Mouse (Mus musculus) spleen, adult 2 months (tissue): ENCODE data around the gene Dnah11. TPM values are rescaled to one million over a fixed set of nuclear protein-coding genes. Genes with fewer than 3 reads are reported as not detected.

ENCODE experiments used
- DNase-seq, 2 experiments: peaks; one replicate each; pipeline versions ENCODE4 v3.0.0 to v3.0.0-alpha.2; 2012 to 2021; ENCODE audit warnings: low spot score in 2 of 2, low read depth in 1 of 2
- H3K27ac ChIP-seq: fragments of 200-500 bp; 2 replicates; pipeline ENCODE4 v1.5.1; 2012; ENCODE audit warnings: low read length, inconsistent platforms; ENCODE audit not compliant: insufficient read depth
- H3K27me3 ChIP-seq: fragments of 200-500 bp; 2 replicates; pipeline ENCODE4 v1.6.1; 2012; ENCODE audit warnings: mild to moderate bottlenecking, moderate library complexity, low read length, inconsistent platforms; ENCODE audit not compliant: control insufficient read depth, insufficient read depth
- H3K36me3 ChIP-seq: fragments of 200-500 bp; 2 replicates; pipeline ENCODE4 v1.6.1; 2012; ENCODE audit warnings: mild to moderate bottlenecking, low read length, inconsistent platforms; ENCODE audit not compliant: control insufficient read depth, insufficient read depth
- H3K4me1 ChIP-seq: fragments of 200-500 bp; 2 replicates; pipeline ENCODE4 v1.6.1; 2011; ENCODE audit warnings: inconsistent platforms; ENCODE audit not compliant: control insufficient read depth, insufficient read depth, insufficient read length
- H3K4me3 ChIP-seq: fragments of 200-500 bp; 2 replicates; pipeline ENCODE4 v1.5.1; 2011; ENCODE audit warnings: mild to moderate bottlenecking, inconsistent platforms; ENCODE audit not compliant: insufficient read depth, insufficient read length; ENCODE audit errors: extremely low read depth
- CTCF ChIP-seq: fragments of 200-500 bp; IDR thresholded peaks from 2 replicates; pipeline ENCODE4 v1.5.1; 2011; ENCODE audit warnings: mild to moderate bottlenecking, inconsistent platforms; ENCODE audit not compliant: insufficient read depth, insufficient read length, insufficient replicate concordance; ENCODE audit errors: extremely low read depth
- POLR2A ChIP-seq: fragments of 200-500 bp; IDR thresholded peaks from 2 replicates; pipeline ENCODE4 v1.6.1; 2011; ENCODE audit warnings: low read depth, low read length, inconsistent platforms
- WGBS: fragments of 180-500 bp; shearing (Covaris S2); methylation state at CpG from one replicate; pipeline ENCODE4 v1.1.7; 2018; 5-methylcytosine and 5-hydroxymethylcytosine counted together
- polyA plus RNA-seq: library from polyadenylated mRNA; depleted of rRNA; stranded (reverse); fragments of >200 nt; gene quantifications from 2 replicates; pipeline ENCODE4 v1.2.3, GENCODE M21; 2012

The Dnah11 gene
- polyA plus RNA-seq, 1 experiment = 0.01 TPM

GRCm38 (mm10) chr12:117884627-117885026, 314.2 kb downstream of the Dnah11 start:
- TF ChIP-seq POLR2A (no peak), CTCF (no peak)
- no peak overlapping the region for H3K27ac ChIP-seq
- 88% methylated on average over 2 of the region's 2 CpGs for WGBS
- H3K4me3 ChIP-seq = no peak overlapping the region
- H3K36me3 ChIP-seq = no peaks in the 10 kb centered on the region
- H3K27me3 ChIP-seq = no peaks in the 10 kb centered on the region; the same call in 1 of the 2 replicates
- DNase-seq = no peak
- H3K4me1 ChIP-seq = no peaks in the 10 kb centered on the region

DNA sequence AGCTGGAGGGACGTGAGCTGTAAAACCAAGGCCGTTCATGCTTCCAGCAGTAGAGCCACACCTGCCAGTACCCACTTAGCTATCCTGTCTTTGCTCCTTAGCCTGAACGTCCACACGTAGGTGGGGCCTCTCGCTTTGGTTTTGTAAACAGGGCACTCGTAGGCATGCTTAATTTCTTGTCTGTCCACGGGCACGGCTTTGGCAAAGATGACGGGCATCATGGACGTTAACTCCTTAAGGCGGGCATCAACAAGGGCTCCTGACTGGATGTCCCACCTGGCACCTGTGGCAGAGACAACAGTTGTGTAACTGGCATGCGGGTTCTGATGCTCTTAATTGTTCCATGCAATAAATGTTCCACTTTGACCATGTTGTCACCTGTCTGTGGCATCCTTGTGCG, 320.5 kb downstream of the Dnah11 start:
- TF ChIP-seq CTCF (no peak), POLR2A (no peak)
- Histone ChIP-seq H3K27ac (no peak overlapping the region), H3K36me3 (peaks cover 12% of the 10 kb centered on the region), H3K27me3 (no peaks in the 10 kb centered on the region), H3K4me3 (no peak overlapping the region), H3K4me1 (no peaks in the 10 kb centered on the region)
- DNase-seq = no peak
- WGBS = 95% methylated on average over 13 of the region's 13 CpGs

GRCm38 (mm10) chr12:117872265-117872664, 326.6 kb downstream of the Dnah11 start:
- no peak for TF ChIP-seq CTCF
- no peak for TF ChIP-seq POLR2A
- DNase-seq = no peak
- H3K36me3 ChIP-seq = peaks cover 14% of the 10 kb centered on the region
- no peaks in the 10 kb centered on the region for H3K27me3 ChIP-seq
- H3K4me3 ChIP-seq = no peak overlapping the region
- H3K4me1 ChIP-seq = no peaks in the 10 kb centered on the region; the same call in 1 of the 2 replicates
- 89% methylated on average over 5 of the region's 5 CpGs for WGBS
- H3K27ac ChIP-seq = no peak overlapping the region

- Histone ChIP-seq H3K4me3 (no peak overlapping the region), H3K36me3 (peaks cover 4% of the 10 kb centered on the region), H3K27ac (no peak overlapping the region), H3K4me1 (no peaks in the 10 kb centered on the region; the same call in 1 of the 2 replicates), H3K27me3 (no peaks in the 10 kb centered on the region)
- TF ChIP-seq CTCF (no peak), POLR2A (no peak)
- WGBS = 41% methylated on average over 4 of the region's 4 CpGs
- no peak for DNase-seq
Measured at GRCm38 (mm10) chr12:117867708-117868564, 330.9 kb downstream of the Dnah11 start.

GRCm38 (mm10) chr12:117862655-117863054, 336.2 kb downstream of the Dnah11 start:
- no peak for DNase-seq
- no peak for TF ChIP-seq POLR2A
- TF ChIP-seq CTCF = no peak

GRCm38 (mm10) chr12:117861249-117861648, 337.6 kb downstream of the Dnah11 start:
- Histone ChIP-seq H3K36me3 (no peaks in the 10 kb centered on the region), H3K27me3 (no peaks in the 10 kb centered on the region), H3K4me3 (no peak overlapping the region), H3K27ac (no peak overlapping the region), H3K4me1 (no peaks in the 10 kb centered on the region)
- WGBS = 89% methylated on average over 3 of the region's 3 CpGs
- TF ChIP-seq POLR2A (no peak), CTCF (no peak)
- DNase-seq = no peak

More at GRCm38 (mm10) chr12:117862655-117863054, 336.2 kb downstream of the Dnah11 start:
- Histone ChIP-seq H3K4me3 (no peak overlapping the region), H3K27me3 (no peaks in the 10 kb centered on the region), H3K4me1 (no peaks in the 10 kb centered on the region; the same call in 1 of the 2 replicates), H3K36me3 (no peaks in the 10 kb centered on the region), H3K27ac (no peak overlapping the region)
- 75% methylated on average over 5 of the region's 5 CpGs for WGBS

GRCm38 (mm10) chr12:117860840-117861239, 338.0 kb downstream of the Dnah11 start:
- no peak overlapping the region for H3K27ac ChIP-seq
- no peak overlapping the region for H3K4me3 ChIP-seq
- no peaks in the 10 kb centered on the region for H3K27me3 ChIP-seq
- H3K4me1 ChIP-seq = no peaks in the 10 kb centered on the region
- TF ChIP-seq POLR2A = no peak
- no peak for TF ChIP-seq CTCF
- 69% methylated on average over 7 of the region's 7 CpGs for WGBS
- H3K36me3 ChIP-seq = no peaks in the 10 kb centered on the region
- DNase-seq = no peak
